Mouse (Mus musculus) heart, adult 10 weeks (tissue): ENCODE data around the gene Mrpl52. TPM values are rescaled to one million over a fixed set of nuclear protein-coding genes. Genes with fewer than 3 reads are reported as not detected.

ENCODE experiments used
- polyA plus RNA-seq: library from polyadenylated mRNA; stranded (reverse); fragments of 350-450 nt; fragmentation: Illumina TruSeq; extraction: RNeasy Lipid Tissue Mini Kit (QIAGEN cat#74804); gene quantifications from one replicate; pipeline ENCODE4 v1.2.3, GENCODE M21; 2014; ENCODE audit warnings: low read depth, low replicate concordance

Gene Mrpl52
- 135 TPM for polyA plus RNA-seq

DNA sequence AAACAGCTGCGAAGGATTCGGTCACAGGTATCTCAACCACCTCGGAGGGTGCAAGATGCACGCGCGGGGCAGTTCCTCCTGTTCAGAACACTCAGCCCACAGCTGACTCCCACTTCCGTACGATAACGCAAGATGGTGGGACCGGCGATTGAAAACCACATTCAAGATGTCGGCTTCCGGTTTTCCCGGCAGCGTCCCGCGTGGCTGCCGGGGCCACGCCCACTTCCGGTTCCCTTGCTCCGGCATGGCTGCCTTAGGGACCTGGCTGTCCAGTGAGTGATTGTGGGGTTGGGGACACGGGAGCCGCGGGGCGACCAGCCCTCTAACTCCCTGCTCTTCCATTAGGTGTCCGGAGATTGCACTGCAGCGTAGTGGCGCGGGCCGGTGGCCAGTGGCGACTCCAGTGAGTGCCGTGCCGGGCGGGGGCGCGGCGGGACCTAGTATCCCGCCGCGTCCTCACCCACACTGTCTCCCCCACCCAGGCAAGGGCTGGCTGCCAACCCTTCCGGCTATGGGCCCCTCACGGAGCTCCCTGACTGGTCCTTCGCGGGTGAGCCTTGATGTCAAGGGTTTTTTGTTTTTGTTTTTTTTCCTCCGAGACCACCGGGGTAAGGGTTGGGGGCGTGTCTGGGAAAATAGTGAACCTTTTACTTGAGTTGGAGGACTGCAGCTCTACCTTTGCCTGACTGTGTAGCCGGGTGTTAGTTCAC is at the start of gene Mrpl52:
Gene Mrpl52 (plus strand): TSS at position 221 of the 710 bp plus-strand sequence.

DNA sequence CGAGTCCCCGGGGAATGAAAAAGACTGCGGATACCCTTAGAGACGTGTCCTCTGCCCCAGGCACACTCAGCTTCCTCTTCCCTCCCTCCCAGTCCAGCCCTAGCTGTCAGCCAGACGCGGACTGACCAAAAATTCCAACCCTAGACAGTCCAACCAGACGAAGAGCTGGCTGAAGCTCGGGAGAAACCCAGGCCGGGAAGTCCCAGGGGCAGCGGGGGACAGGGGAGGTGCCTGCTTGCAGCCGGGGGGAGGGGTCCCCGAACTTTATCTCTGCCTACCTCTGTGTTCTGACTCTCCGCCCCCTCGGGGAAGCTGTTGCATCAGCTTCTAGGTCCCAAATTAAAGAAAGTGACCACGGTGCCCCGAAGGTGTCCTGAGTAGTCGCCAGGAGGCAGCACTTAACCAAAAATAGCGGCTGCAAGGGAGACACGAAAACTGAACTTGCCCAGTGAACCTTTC is 9.1 kb upstream of the Mrpl52 start, which contains the start of gene Slc7a7:
Gene Slc7a7 (minus strand): TSS at position 158 of the 459 bp plus-strand sequence.

DNA sequence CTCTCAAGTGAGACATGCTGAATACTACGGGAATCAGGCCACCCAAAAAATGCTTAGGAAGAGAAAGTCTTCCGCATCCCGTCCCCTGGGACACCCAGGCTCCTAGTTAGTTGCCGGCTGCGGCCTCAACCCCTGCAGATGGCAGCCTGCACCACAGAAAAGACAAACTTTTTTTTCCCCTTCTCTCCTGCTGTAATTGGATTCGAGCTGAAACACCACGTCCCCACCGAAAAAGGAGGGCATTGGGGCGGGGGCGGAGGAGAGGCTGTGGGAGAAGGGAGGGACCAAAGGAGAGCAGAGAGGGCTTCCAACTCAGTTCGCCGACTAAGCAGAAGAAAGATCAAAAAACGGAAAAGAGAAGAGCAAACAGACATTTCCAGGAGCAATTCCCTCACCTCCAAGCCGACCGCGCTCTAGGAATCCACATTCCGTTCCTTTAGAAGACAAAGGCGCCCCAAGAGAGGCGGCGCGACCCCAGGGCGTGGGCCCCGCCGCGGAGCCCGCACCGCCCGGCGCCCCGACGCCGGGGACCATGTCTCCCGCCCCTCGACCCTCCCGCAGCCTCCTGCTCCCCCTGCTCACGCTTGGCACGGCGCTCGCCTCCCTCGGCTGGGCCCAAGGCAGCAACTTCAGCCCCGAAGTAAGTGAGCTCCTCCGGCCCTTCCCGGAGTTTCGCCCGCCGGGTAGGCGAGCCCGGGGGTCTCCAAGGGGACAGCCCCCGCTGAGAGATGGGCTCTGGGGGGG is 4.8 kb downstream of the Mrpl52 start, which contains the start of gene Mmp14:
Gene Mmp14 (plus strand): TSS at position 279 of the 744 bp plus-strand sequence.

GRCm38 (mm10) chr14:54463959-54464292 is 37.2 kb downstream of the Mrpl52 start, which contains the start of gene Lrp10:
Gene Lrp10, plus strand, starts transcription at chr14:54464137.

GRCm38 (mm10) chr14:54475941-54476844 is 49.5 kb downstream of the Mrpl52 start, which contains the start of gene Rem2:
Gene Rem2, plus strand, starts transcription at chr14:54476100.

Other genes with a start within 250 kb of the Mrpl52 start
- 110 TPM for gene Dad1, start 172.8 kb upstream of the Mrpl52 start, polyA plus RNA-seq
- gene Abhd4, start 172.7 kb upstream of the Mrpl52 start, polyA plus RNA-seq, result 50.5 TPM
- not detected for gene Olfr49, start 142.0 kb upstream of the Mrpl52 start, polyA plus RNA-seq
- gene Oxa1l, start 66.1 kb upstream of the Mrpl52 start, polyA plus RNA-seq, result 88.7 TPM
- gene Slc7a7, start 9.1 kb upstream of the Mrpl52 start, polyA plus RNA-seq, result 13.5 TPM
- gene Mmp14, start 4.7 kb downstream of the Mrpl52 start, polyA plus RNA-seq, result 17.9 TPM
- gene Lrp10, start 37.2 kb downstream of the Mrpl52 start, polyA plus RNA-seq, result 37.3 TPM
- gene Rem2, start 49.2 kb downstream of the Mrpl52 start, polyA plus RNA-seq, result not detected
- 33.3 TPM for gene Prmt5, start 90.6 kb downstream of the Mrpl52 start, polyA plus RNA-seq
- 4.4 TPM for gene Haus4, start 127.7 kb downstream of the Mrpl52 start, polyA plus RNA-seq
- gene Ajuba, start 150.6 kb downstream of the Mrpl52 start, polyA plus RNA-seq, result 6.6 TPM
- gene 4931414P19Rik, start 179.1 kb downstream of the Mrpl52 start, polyA plus RNA-seq, result 4.7 TPM
- 173 TPM for gene Psmb5, start 191.1 kb downstream of the Mrpl52 start, polyA plus RNA-seq
- not detected for gene Psmb11, start 194.5 kb downstream of the Mrpl52 start, polyA plus RNA-seq
- gene Gm17606, start 214.0 kb downstream of the Mrpl52 start, polyA plus RNA-seq, result not detected
- 0.58 TPM for gene Cdh24, start 214.5 kb downstream of the Mrpl52 start, polyA plus RNA-seq